Mouse (Mus musculus) kidney, postnatal 0 days (tissue): ENCODE measurements around the gene Mien1. TPM values are rescaled to one million over a fixed set of nuclear protein-coding genes. Genes with fewer than 3 reads are reported as not detected.

ENCODE experiments used
- ATAC-seq: fragments of 200-750 bp; cut with Nextera tagmentation; replicated peaks from 2 replicates; pipeline ENCODE4 v1.8.0; 2017; ENCODE audit warnings: low read depth, moderate number of reproducible peaks, moderate TSS enrichment, moderate library complexity; ENCODE audit not compliant: low FRiP score
- DNase-seq: peaks from one replicate; pipeline ENCODE4 v3.0.0-alpha.2; 2016; ENCODE audit warnings: low spot score
- H3K27ac ChIP-seq: fragments of 300-500 bp; sonication (generic); 2 replicates; pipeline ENCODE4 v1.5.1; 2014; ENCODE audit warnings: mild to moderate bottlenecking
- H3K27me3 ChIP-seq: fragments of 300-500 bp; sonication (generic); 2 replicates; pipeline ENCODE4 v1.6.1; 2014; ENCODE audit warnings: low read length, mixed read lengths; ENCODE audit not compliant: insufficient read depth
- H3K36me3 ChIP-seq: fragments of 300-500 bp; sonication (generic); 2 replicates; pipeline ENCODE4 v1.6.1; 2014; ENCODE audit warnings: low read length, mixed read lengths; ENCODE audit not compliant: insufficient read depth
- H3K4me1 ChIP-seq: fragments of 300-500 bp; sonication (generic); replicated peaks from 2 replicates; pipeline ENCODE4 v1.6.1; 2014; ENCODE audit warnings: antibody characterized with exemption, low read length, mixed read lengths; ENCODE audit not compliant: insufficient read depth
- H3K4me2 ChIP-seq: fragments of 300-500 bp; sonication (generic); 2 replicates; pipeline ENCODE4 v1.6.1; 2014; ENCODE audit warnings: mild to moderate bottlenecking, low read length, moderate library complexity, mixed read lengths
- H3K4me3 ChIP-seq: fragments of 300-500 bp; sonication (generic); replicated peaks from 2 replicates; pipeline ENCODE4 v1.5.1; 2014; ENCODE audit warnings: low read depth, low read length
- H3K9ac ChIP-seq: fragments of 300-500 bp; sonication (generic); 2 replicates; pipeline ENCODE4 v1.6.1; 2014; ENCODE audit warnings: low read depth, low read length
- H3K9me3 ChIP-seq: fragments of 300-500 bp; sonication (generic); replicated peaks from 2 replicates; pipeline ENCODE4 v1.6.1; 2016; ENCODE audit warnings: low read length, inconsistent platforms, mixed read lengths
- CTCF ChIP-seq: IDR thresholded peaks from 2 replicates; pipeline ENCODE4 v1.5.1; 2016; ENCODE audit warnings: antibody characterized with exemption, low read depth, mild to moderate bottlenecking, moderate library complexity
- WGBS: fragments of 180-500 bp; shearing (Covaris S2); extraction: QIAGEN DNeasy Blood & Tissue Kit; methylation state at CpG from one replicate; pipeline ENCODE4 v1.1.7; 2014; 5-methylcytosine and 5-hydroxymethylcytosine counted together
- polyA plus RNA-seq: library from polyadenylated mRNA; unstranded; fragments of >200 nt; fragmentation: Nextera tagmentation; extraction: Ambion mirVana; gene quantifications from 2 replicates; pipeline ENCODE4 v1.2.1, GENCODE M21; 2015

Gene Mien1
- polyA plus RNA-seq, 1 experiment from 2014 or later = 155 TPM

- no peak for ATAC-seq
- WGBS = 79% methylated on average over 13 of the region's 13 CpGs
- no peak for DNase-seq
- H3K9ac ChIP-seq = no peak overlapping the region
- no peak overlapping the region for H3K4me3 ChIP-seq
- no peak overlapping the region for H3K4me2 ChIP-seq
- no peaks in the 10 kb centered on the region for H3K9me3 ChIP-seq
- no peak for TF ChIP-seq CTCF
- no peaks in the 10 kb centered on the region for H3K36me3 ChIP-seq
- no peak overlapping the region for H3K27ac ChIP-seq
- H3K4me1 ChIP-seq = no peaks in the 10 kb centered on the region
- H3K27me3 ChIP-seq = no peaks in the 10 kb centered on the region
Measured at GRCm38 (mm10) chr11:98479026-98479939, 40.5 kb upstream of the Mien1 start.

- ATAC-seq (no peak), DNase-seq (no peak)
- H3K36me3 ChIP-seq = no peaks in the 10 kb centered on the region
- no peak overlapping the region for H3K4me3 ChIP-seq
- no peak overlapping the region for H3K27ac ChIP-seq
- no peaks in the 10 kb centered on the region for H3K27me3 ChIP-seq
- H3K4me1 ChIP-seq = no peaks in the 10 kb centered on the region
- H3K9ac ChIP-seq = no peak overlapping the region
- no peak overlapping the region for H3K4me2 ChIP-seq
- TF ChIP-seq CTCF = no peak
- no peaks in the 10 kb centered on the region for H3K9me3 ChIP-seq
- 46% methylated on average over 14 of the region's 14 CpGs for WGBS
Measured at GRCm38 (mm10) chr11:98477011-98477701, 38.4 kb upstream of the Mien1 start.

GRCm38 (mm10) chr11:98476434-98476807 is 37.6 kb upstream of the Mien1 start:
- H3K9ac ChIP-seq = no peak overlapping the region
- 77% methylated on average over 4 of the region's 4 CpGs for WGBS
- DNase-seq (no peak), ATAC-seq (no peak)
- H3K27ac ChIP-seq = no peak overlapping the region
- no peak overlapping the region for H3K4me2 ChIP-seq
- no peaks in the 10 kb centered on the region for H3K9me3 ChIP-seq
- H3K27me3 ChIP-seq = no peaks in the 10 kb centered on the region
- no peak for TF ChIP-seq CTCF
- no peak overlapping the region for H3K4me3 ChIP-seq
- H3K4me1 ChIP-seq = no peaks in the 10 kb centered on the region
- no peaks in the 10 kb centered on the region for H3K36me3 ChIP-seq

- Histone ChIP-seq H3K9ac (no peak overlapping the region), H3K9me3 (no peaks in the 10 kb centered on the region), H3K27me3 (no peaks in the 10 kb centered on the region), H3K4me1 (no peaks in the 10 kb centered on the region), H3K4me2 (no peak overlapping the region), H3K27ac (no peak overlapping the region), H3K36me3 (no peaks in the 10 kb centered on the region), H3K4me3 (no peak overlapping the region)
- WGBS = 84% methylated on average over 9 of the region's 9 CpGs
- DNase-seq (no peak), ATAC-seq (no peak)
- no peak for TF ChIP-seq CTCF
Measured at GRCm38 (mm10) chr11:98475630-98476433, 37.0 kb upstream of the Mien1 start.

- Histone ChIP-seq H3K27ac (no peak overlapping the region), H3K4me3 (no peak overlapping the region), H3K9ac (no peak overlapping the region), H3K9me3 (no peaks in the 10 kb centered on the region), H3K27me3 (no peaks in the 10 kb centered on the region), H3K4me2 (no peak overlapping the region), H3K4me1 (no peaks in the 10 kb centered on the region), H3K36me3 (no peaks in the 10 kb centered on the region)
- DNase-seq (no peak), ATAC-seq (no peak)
- TF ChIP-seq CTCF = no peak
- WGBS = 89% methylated on average over 11 of the region's 11 CpGs
Measured at GRCm38 (mm10) chr11:98474967-98475366, 36.2 kb upstream of the Mien1 start.

GRCm38 (mm10) chr11:98473916-98474479 is 35.2 kb upstream of the Mien1 start:
- Histone ChIP-seq H3K4me1 (no peaks in the 10 kb centered on the region), H3K27me3 (no peaks in the 10 kb centered on the region), H3K4me2 (no peak overlapping the region), H3K9me3 (no peaks in the 10 kb centered on the region), H3K36me3 (no peaks in the 10 kb centered on the region), H3K4me3 (no peak overlapping the region), H3K9ac (no peak overlapping the region), H3K27ac (no peak overlapping the region)
- WGBS = 53% methylated on average over 8 of the region's 8 CpGs
- TF ChIP-seq CTCF = no peak
- ATAC-seq = no peak
- no peak for DNase-seq
